Mouse (Mus musculus): ENCODE data around the gene Man1a2. TPM values are rescaled to one million over a fixed set of nuclear protein-coding genes. Genes with fewer than 3 reads are reported as not detected.

The Man1a2 gene
- 36.9 and 46.3 TPM in 2 replicates for polyA plus RNA-seq (2014; fragmentation: Nextera tagmentation; extraction: Ambion mirVana)

GRCm38 (mm10) chr3:100685087-100685762 is at the start of gene Man1a2:
Man1a2 (minus strand) TSS chr3:100685503.
- Histone ChIP-seq H3K36me3 (ENCODE audit: control insufficient read depth, insufficient read depth, low read length) (no peaks in the 10 kb centered on the region), H3K27me3 (ENCODE audit: control insufficient read depth, insufficient read depth, low read length) (no peaks in the 10 kb centered on the region; the same call in 1 of the 2 replicates), H3K9me3 (ENCODE audit: control insufficient read depth, low read length) (no peaks in the 10 kb centered on the region), H3K4me3 (ENCODE audit: low read depth, low read length) (peak within 1 kb of the TSS; percentile 79), H3K4me1 (ENCODE audit: control insufficient read depth, insufficient read depth, low read length) (peaks cover 16% of the 10 kb centered on the region), H3K27ac (ENCODE audit: low read depth, low read length) (peak within 1 kb of the TSS; percentile 95), H3K9ac (ENCODE audit: low read length) (peak within 1 kb of the TSS; percentile 95), H3K4me2 (peak within 1 kb of the TSS; percentile 61)
- under 1% methylated on average over 69 of the region's 92 CpGs for WGBS
- ATAC-seq (ENCODE audit: low FRiP score) = peak; percentile 91
- peak; percentile 98 for DNase-seq (ENCODE audit: low spot score, missing footprints)

DNA sequence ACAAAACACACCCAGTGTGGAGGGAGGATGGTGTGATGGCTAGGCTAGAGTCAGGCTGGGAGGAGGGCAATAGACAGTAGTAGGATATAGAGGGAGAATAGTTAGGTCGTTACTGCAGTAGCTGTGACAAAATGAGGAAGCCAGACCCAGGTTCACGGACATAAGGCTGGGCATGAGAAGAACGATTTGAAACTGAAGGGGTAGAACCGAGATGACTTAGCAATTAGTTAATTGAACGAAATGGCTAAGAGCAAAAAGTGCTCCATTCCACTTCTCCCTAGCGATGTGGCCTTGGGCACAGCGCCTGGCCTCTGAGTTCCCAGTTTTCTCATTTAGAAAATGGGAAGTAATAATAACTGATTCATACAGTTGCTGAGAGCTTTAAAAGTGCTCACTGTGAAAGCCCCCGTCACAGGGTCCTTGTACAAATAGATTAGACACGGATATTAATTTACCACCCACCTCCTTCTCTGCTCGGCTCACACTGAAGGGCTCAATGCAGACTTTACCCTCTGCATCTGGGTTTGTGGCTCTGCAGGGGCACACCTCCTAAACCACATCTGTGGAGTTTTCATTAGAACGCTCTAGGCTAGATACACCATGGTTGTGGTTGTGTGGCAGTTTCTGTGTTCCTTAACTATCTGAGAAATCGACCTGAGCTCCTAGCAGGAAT is 49.3 kb upstream of the Man1a2 start:
- no peak overlapping the region for H3K9ac ChIP-seq (ENCODE audit: low read length)
- no peak overlapping the region for H3K4me2 ChIP-seq
- no peaks in the 10 kb centered on the region for H3K36me3 ChIP-seq (ENCODE audit: control insufficient read depth, insufficient read depth, low read length)
- no peak for ATAC-seq (ENCODE audit: low FRiP score)
- no peak for DNase-seq (ENCODE audit: low spot score, missing footprints)
- H3K9me3 ChIP-seq (ENCODE audit: control insufficient read depth, low read length) = no peaks in the 10 kb centered on the region
- no peaks in the 10 kb centered on the region for H3K4me1 ChIP-seq (ENCODE audit: control insufficient read depth, insufficient read depth, low read length)
- H3K27me3 ChIP-seq (ENCODE audit: control insufficient read depth, insufficient read depth, low read length) = no peaks in the 10 kb centered on the region
- H3K27ac ChIP-seq (ENCODE audit: low read depth, low read length) = no peak overlapping the region
- WGBS = 67% methylated on average over 12 of the region's 12 CpGs
- H3K4me3 ChIP-seq (ENCODE audit: low read depth, low read length) = no peak overlapping the region

- Histone ChIP-seq H3K36me3 (ENCODE audit: control insufficient read depth, insufficient read depth, low read length) (no peaks in the 10 kb centered on the region), H3K27ac (ENCODE audit: low read depth, low read length) (no peak overlapping the region), H3K27me3 (ENCODE audit: control insufficient read depth, insufficient read depth, low read length) (no peaks in the 10 kb centered on the region), H3K4me1 (ENCODE audit: control insufficient read depth, insufficient read depth, low read length) (no peaks in the 10 kb centered on the region), H3K4me2 (no peak overlapping the region), H3K9me3 (ENCODE audit: control insufficient read depth, low read length) (no peaks in the 10 kb centered on the region), H3K9ac (ENCODE audit: low read length) (no peak overlapping the region), H3K4me3 (ENCODE audit: low read depth, low read length) (no peak overlapping the region)
- WGBS = 93% methylated on average over 11 of the region's 11 CpGs
- no peak for DNase-seq (ENCODE audit: low spot score, missing footprints)
- no peak for ATAC-seq (ENCODE audit: low FRiP score)
Observed at GRCm38 (mm10) chr3:100731896-100732295, 46.6 kb upstream of the Man1a2 start.

GRCm38 (mm10) chr3:100731347-100731746 is 46.0 kb upstream of the Man1a2 start:
- 90% methylated on average over 3 of the region's 3 CpGs for WGBS
- DNase-seq (ENCODE audit: low spot score, missing footprints) (no peak), ATAC-seq (ENCODE audit: low FRiP score) (no peak)
- Histone ChIP-seq H3K36me3 (ENCODE audit: control insufficient read depth, insufficient read depth, low read length) (no peaks in the 10 kb centered on the region), H3K27ac (ENCODE audit: low read depth, low read length) (no peak overlapping the region), H3K4me3 (ENCODE audit: low read depth, low read length) (no peak overlapping the region), H3K4me2 (no peak overlapping the region), H3K27me3 (ENCODE audit: control insufficient read depth, insufficient read depth, low read length) (no peaks in the 10 kb centered on the region), H3K4me1 (ENCODE audit: control insufficient read depth, insufficient read depth, low read length) (no peaks in the 10 kb centered on the region), H3K9ac (ENCODE audit: low read length) (no peak overlapping the region), H3K9me3 (ENCODE audit: control insufficient read depth, low read length) (no peaks in the 10 kb centered on the region)

DNA sequence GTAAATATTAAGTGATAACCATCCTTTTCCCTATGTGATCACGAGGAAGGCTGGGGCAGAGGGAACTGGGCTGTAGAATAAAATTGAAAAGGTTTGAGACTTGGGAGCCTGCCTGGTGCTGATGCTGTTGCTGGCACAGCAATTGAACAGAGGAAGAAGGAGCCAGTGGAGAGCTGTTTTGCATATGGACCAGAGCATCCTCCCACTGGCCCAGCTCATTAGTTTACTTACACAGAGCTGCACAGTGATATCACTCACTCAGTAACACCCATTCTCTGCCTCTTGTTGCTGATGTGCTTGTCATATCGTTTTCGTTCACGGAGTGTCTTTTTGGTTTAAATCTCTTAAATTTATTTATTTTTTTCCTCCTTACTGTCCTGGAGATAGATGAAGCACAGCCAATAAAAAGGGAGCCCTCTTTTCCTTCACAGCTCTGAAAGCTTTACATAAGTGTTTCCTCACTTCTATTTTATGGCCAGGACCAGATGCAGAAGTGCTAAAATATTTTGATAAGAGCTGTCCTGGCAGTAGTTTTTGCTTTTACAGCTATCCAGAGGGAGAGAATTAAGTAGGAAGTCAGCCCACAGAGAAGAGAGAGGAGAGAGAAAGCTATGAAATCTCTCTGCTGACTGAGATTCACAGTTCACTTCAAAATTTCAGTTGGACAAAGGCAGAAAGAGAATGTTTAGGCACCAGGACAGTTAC is 42.9 kb upstream of the Man1a2 start:
- H3K27ac ChIP-seq (ENCODE audit: low read depth, low read length) = no peak overlapping the region
- DNase-seq (ENCODE audit: low spot score, missing footprints) (no peak), ATAC-seq (ENCODE audit: low FRiP score) (no peak)
- H3K4me3 ChIP-seq (ENCODE audit: low read depth, low read length) = no peak overlapping the region
- no peak overlapping the region for H3K4me2 ChIP-seq
- no peak overlapping the region for H3K9ac ChIP-seq (ENCODE audit: low read length)
- H3K27me3 ChIP-seq (ENCODE audit: control insufficient read depth, insufficient read depth, low read length) = no peaks in the 10 kb centered on the region
- 92% methylated on average over 4 of the region's 4 CpGs for WGBS
- no peaks in the 10 kb centered on the region for H3K36me3 ChIP-seq (ENCODE audit: control insufficient read depth, insufficient read depth, low read length)
- H3K9me3 ChIP-seq (ENCODE audit: control insufficient read depth, low read length) = no peaks in the 10 kb centered on the region; the same call in 1 of the 2 replicates
- no peaks in the 10 kb centered on the region for H3K4me1 ChIP-seq (ENCODE audit: control insufficient read depth, insufficient read depth, low read length)

GRCm38 (mm10) chr3:100725960-100726674 is 40.8 kb upstream of the Man1a2 start:
- Histone ChIP-seq H3K27ac (ENCODE audit: low read depth, low read length) (no peak overlapping the region), H3K9ac (ENCODE audit: low read length) (no peak overlapping the region), H3K27me3 (ENCODE audit: control insufficient read depth, insufficient read depth, low read length) (no peaks in the 10 kb centered on the region), H3K9me3 (ENCODE audit: control insufficient read depth, low read length) (no peaks in the 10 kb centered on the region; the same call in 1 of the 2 replicates), H3K36me3 (ENCODE audit: control insufficient read depth, insufficient read depth, low read length) (no peaks in the 10 kb centered on the region), H3K4me3 (ENCODE audit: low read depth, low read length) (no peak overlapping the region), H3K4me1 (ENCODE audit: control insufficient read depth, insufficient read depth, low read length) (no peaks in the 10 kb centered on the region), H3K4me2 (no peak overlapping the region)
- DNase-seq (ENCODE audit: low spot score, missing footprints) (no peak), ATAC-seq (ENCODE audit: low FRiP score) (no peak)
- 89% methylated on average over 11 of the region's 11 CpGs for WGBS

- Histone ChIP-seq H3K9ac (ENCODE audit: low read length) (no peak overlapping the region), H3K4me2 (no peak overlapping the region), H3K4me1 (ENCODE audit: control insufficient read depth, insufficient read depth, low read length) (no peaks in the 10 kb centered on the region), H3K27me3 (ENCODE audit: control insufficient read depth, insufficient read depth, low read length) (no peaks in the 10 kb centered on the region), H3K36me3 (ENCODE audit: control insufficient read depth, insufficient read depth, low read length) (no peaks in the 10 kb centered on the region), H3K27ac (ENCODE audit: low read depth, low read length) (no peak overlapping the region), H3K4me3 (ENCODE audit: low read depth, low read length) (no peak overlapping the region), H3K9me3 (ENCODE audit: control insufficient read depth, low read length) (no peaks in the 10 kb centered on the region; the same call in 1 of the 2 replicates)
- peak; percentile 19 for DNase-seq (ENCODE audit: low spot score, missing footprints)
- no peak for ATAC-seq (ENCODE audit: low FRiP score)
- WGBS = 96% methylated on average over 5 of the region's 5 CpGs
Observed at GRCm38 (mm10) chr3:100720786-100721300, 35.5 kb upstream of the Man1a2 start.

- 66% methylated on average over 7 of the region's 7 CpGs for WGBS
- no peaks in the 10 kb centered on the region for H3K9me3 ChIP-seq (ENCODE audit: control insufficient read depth, low read length)
- no peaks in the 10 kb centered on the region for H3K27me3 ChIP-seq (ENCODE audit: control insufficient read depth, insufficient read depth, low read length)
- no peak overlapping the region for H3K4me3 ChIP-seq (ENCODE audit: low read depth, low read length)
- no peaks in the 10 kb centered on the region for H3K4me1 ChIP-seq (ENCODE audit: control insufficient read depth, insufficient read depth, low read length)
- ATAC-seq (ENCODE audit: low FRiP score) (no peak), DNase-seq (ENCODE audit: low spot score, missing footprints) (peak; percentile 33)
- no peak overlapping the region for H3K27ac ChIP-seq (ENCODE audit: low read depth, low read length)
- H3K36me3 ChIP-seq (ENCODE audit: control insufficient read depth, insufficient read depth, low read length) = no peaks in the 10 kb centered on the region
- no peak overlapping the region for H3K4me2 ChIP-seq
- no peak overlapping the region for H3K9ac ChIP-seq (ENCODE audit: low read length)
Observed at GRCm38 (mm10) chr3:100716241-100716640, 30.9 kb upstream of the Man1a2 start.
